Mouse (Mus musculus): ENCODE data around the gene Mdfi.

Mdfi gene

DNA sequence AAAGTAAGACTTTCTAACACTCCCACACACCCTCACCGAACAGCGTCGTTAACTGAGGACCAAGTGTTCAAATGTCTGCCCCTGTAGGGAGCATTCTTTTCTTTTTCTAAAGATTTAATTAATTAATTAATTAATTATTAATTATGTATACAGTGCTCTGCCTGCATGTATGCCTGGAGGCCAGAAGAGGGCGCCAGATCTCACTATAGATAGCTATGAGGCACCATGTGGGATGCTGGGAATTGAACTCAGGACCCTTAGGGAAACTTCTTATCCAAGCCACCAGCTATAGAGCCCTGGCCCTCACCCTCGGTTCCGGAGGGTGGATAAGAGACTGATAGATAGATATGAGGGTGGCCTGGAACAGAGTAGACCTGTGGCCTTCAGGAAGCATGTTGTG, 13.5 kb upstream of the Mdfi start:
- in situ Hi-C loops (cut with MboI, MseI): no loop called here

GRCm38 (mm10) chr17:47845609-47846008, 11.1 kb upstream of the Mdfi start:
- in situ Hi-C loops (cut with MboI, MseI): no loop called here

DNA sequence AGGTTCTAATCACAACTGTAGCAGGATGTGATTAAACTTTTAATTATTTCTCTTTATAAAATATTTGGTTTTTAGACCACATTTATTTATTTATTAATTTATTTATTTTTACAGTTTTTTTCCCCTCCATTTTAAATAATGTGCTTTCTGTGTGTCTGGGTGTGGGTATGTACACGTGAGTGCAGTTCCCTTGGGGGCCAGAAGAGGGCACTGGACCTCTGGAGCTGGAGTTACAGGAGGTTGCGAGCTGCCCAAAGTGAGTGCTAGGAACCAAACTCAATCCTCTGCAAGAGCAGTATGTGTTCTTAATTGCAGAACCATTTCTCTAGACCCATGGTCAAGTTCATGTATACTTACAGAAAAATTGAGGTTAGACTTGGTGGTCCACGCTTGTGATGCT, 9.0 kb upstream of the Mdfi start:
- in situ Hi-C loops (cut with MboI, MseI): no loop called here

GRCm38 (mm10) chr17:47841931-47842623, 7.6 kb upstream of the Mdfi start:
- in situ Hi-C loops (cut with MboI, MseI): no loop called here

GRCm38 (mm10) chr17:47841521-47841920, 7.0 kb upstream of the Mdfi start:
- in situ Hi-C loops (cut with MboI, MseI): no loop called here

DNA sequence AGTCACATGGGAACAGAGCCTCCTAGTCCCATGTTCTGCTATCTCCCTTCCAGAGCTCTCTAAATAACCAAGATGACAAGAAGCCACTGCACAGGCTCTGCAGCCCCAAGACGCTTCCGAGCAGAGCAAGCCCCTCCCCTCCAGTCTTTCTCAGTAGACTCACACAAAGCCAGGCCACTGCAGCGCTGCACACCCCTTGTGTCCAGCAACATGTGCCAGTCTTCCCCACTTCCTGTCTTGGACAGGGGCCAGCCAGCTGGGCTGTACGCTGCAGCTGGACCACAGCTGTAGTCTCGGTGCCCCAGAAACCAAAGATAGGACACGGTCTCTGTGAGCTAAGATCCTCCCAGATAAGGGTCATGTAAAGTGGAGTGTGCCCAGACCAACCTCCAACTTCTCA, 3.3 kb upstream of the Mdfi start:
- in situ Hi-C loops (cut with MboI, MseI): no loop called here

- in situ Hi-C loops (cut with MboI, MseI): no loop called here
These were observed 636 bp downstream of the Mdfi start for GRCm38 (mm10) chr17:47833628-47834481.

GRCm38 (mm10) chr17:47833029-47833627, 1.4 kb downstream of the Mdfi start:
- in situ Hi-C loops (cut with MboI, MseI): no loop called here

GRCm38 (mm10) chr17:47832501-47833028, 1.9 kb downstream of the Mdfi start:
- in situ Hi-C loops (cut with MboI, MseI): no loop called here

DNA sequence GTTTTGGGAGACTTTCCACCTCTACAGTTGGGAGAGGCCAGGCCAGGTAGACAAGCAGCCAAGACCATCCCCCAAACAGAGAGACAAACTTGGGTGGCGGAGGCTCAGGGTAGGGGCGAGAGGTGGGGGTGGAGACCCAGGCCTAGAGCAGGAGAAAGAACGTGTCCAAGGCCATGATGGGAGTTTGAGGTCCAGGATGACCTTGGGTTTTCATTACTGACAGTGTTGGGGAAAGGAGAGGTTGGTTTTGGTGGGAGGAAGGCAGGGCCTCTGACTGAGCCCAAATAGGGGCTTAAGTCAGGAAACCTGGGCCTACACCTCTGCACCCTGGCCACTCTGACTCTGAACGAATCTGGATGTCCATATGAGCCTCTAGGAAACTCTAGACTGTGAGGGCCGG, 2.7 kb downstream of the Mdfi start:
- in situ Hi-C loops (cut with MboI, MseI): no loop called here

DNA sequence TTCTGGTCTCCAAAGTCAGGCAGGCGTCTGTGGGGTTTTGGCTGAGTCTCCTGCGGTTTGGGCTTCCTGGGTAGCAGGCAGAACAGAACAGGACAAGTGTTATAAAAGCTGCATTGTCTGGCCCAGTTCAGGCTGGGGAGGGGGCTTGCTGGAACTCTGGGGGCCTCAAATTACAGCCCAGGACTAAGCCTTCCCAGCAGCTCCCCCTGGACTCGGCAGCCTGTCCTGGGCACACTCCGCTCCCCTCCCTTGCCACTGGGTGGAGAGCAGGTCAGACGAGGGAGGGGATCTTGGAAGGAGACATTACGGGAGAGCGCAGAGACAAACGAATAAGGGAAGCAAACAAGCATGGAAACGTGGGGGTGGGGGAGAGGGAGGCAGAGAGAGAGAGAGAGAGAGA, 3.3 kb downstream of the Mdfi start:
- in situ Hi-C loops (cut with MboI, MseI): no loop called here

GRCm38 (mm10) chr17:47821339-47821738, 13.2 kb downstream of the Mdfi start:
- in situ Hi-C loops (cut with MboI, MseI): no loop called here

DNA sequence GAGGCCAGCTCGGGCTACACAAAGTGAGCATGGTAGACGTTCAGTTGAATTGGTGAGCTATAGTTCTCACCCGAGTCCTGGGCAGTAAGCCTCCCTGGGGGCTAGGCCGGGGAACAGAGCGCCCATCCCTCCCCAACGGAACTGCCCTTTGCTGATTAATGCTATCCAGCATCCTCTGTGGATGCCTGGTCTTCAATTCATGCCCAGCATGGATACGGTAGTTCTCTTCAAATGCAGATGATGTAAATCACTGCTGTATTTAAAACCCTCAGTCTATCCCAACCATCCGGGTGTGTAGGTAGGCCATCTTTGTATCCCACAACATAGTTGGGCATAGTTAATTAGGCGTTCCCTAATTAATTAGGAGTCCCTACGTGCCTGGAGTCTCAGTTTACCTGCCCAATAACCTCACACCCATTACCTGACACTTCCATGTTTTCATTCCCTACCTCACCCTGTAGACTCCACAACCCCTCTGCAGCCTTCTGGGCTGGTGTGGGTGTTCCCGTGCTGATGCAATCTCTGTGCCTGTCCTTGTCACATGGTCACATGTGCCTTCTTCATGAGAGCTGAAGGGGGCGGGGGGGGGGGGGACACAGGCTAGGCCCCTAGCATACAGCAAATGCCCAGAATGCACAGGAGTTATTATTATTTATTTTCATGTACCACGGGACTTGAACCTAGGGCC, 16.3 kb downstream of the Mdfi start:
- in situ Hi-C loops (cut with MboI, MseI): loop anchor here (10.0 kb wide), 1 partner anchor 707 kb away; no protein-coding TSS in a partner anchor

- in situ Hi-C loops (cut with MboI, MseI): loop anchor here (10.0 kb wide), 1 partner anchor 709 kb away; no protein-coding TSS in a partner anchor
These were observed 19.0 kb downstream of the Mdfi start for GRCm38 (mm10) chr17:47815446-47815845.

DNA sequence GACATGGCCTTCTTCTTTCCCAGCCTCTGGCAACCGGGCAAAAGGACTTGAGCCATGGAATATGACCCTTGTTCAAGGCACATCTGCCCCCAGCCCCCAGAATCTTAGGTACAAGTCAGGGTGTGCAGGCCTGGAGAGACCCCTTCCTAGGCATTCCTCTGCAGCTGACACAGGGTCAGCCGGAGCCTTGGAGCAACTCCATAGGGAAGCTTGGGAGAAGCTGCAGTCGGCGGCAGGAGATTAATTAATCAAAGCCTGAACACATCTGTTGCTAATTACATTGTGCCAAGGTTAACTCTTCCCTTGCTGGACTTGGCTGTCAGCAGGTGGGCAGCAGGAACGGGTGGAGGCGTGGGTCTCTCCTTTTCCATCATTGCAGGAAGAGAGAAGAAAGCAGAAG, 20.0 kb downstream of the Mdfi start:
- in situ Hi-C loops (cut with MboI, MseI): loop anchor here (10.0 kb wide), 1 partner anchor 710 kb away; no protein-coding TSS in a partner anchor

DNA sequence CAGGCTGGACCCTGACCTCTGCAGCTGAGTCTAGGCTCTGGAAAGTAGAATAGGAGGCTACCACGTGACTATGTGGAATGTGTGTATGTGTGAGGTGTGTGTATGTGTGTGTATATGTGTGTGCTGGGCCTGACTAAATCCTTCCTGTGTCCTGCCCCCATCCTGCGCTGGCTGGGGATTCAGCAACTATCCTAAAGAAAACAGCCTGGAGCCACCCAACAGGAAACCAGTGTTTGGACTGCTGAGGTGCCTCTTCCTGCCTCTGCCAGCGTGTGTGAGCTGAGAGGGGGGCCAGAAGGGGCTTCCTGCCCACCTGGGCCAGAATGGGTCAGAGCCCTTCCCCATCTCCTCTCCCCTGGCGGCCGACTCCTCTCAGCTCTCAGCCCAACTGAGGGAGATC, 20.9 kb downstream of the Mdfi start:
- in situ Hi-C loops (cut with MboI, MseI): loop anchor here (10.0 kb wide), 1 partner anchor 711 kb away; no protein-coding TSS in a partner anchor

GRCm38 (mm10) chr17:47812200-47812599, 22.3 kb downstream of the Mdfi start:
- in situ Hi-C loops (cut with MboI, MseI): loop anchor here (10.0 kb wide), 1 partner anchor 713 kb away; no protein-coding TSS in a partner anchor

DNA sequence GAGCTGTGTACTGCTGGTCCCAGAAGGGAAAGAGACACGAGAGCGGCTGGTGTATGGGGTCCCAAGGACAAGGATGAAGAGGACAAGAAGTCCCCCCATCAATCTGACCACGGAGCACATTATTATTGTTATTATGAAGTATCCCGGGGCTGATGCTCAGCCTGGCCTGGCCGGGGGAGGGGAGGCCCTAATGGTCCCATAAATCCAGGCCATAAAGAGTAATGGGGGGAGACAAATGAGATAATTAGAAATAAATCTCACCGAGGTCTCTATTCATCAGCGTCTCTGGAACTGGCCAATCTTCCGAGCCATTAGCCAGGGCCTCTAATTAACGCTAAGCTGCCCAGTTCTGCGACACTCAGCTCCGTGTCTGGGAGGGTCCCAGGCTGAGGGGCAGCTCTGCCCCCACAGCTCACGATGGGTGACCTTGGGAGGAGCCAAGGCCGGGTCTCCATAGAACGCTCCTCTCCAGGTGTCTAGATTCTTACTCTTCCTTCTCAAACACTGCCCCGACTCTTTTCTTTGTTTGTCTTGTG, 23.2 kb downstream of the Mdfi start:
- in situ Hi-C loops (cut with MboI, MseI): loop anchor here (10.0 kb wide), 1 partner anchor 713 kb away; no protein-coding TSS in a partner anchor

DNA sequence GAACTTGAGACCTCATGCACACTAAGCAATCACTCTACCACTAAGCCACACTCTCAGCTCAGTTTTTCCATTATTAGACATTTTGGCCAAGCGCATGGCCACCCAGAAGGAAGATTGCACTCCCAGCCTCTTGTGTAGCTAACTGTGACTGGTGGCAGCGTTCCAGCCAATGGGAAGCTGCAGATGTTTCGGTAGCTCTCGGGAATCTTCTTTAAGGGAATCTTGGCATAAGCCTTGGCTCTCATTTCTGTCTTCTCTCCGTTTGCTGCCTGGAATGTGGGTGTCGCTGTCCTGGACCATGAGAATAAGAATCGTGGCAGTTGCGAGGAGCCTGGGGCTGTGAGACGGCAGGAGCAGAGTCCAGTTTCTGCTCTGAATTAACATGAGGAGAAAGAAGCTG, 28.3 kb downstream of the Mdfi start:
- in situ Hi-C loops (cut with MboI, MseI): no loop called here

DNA sequence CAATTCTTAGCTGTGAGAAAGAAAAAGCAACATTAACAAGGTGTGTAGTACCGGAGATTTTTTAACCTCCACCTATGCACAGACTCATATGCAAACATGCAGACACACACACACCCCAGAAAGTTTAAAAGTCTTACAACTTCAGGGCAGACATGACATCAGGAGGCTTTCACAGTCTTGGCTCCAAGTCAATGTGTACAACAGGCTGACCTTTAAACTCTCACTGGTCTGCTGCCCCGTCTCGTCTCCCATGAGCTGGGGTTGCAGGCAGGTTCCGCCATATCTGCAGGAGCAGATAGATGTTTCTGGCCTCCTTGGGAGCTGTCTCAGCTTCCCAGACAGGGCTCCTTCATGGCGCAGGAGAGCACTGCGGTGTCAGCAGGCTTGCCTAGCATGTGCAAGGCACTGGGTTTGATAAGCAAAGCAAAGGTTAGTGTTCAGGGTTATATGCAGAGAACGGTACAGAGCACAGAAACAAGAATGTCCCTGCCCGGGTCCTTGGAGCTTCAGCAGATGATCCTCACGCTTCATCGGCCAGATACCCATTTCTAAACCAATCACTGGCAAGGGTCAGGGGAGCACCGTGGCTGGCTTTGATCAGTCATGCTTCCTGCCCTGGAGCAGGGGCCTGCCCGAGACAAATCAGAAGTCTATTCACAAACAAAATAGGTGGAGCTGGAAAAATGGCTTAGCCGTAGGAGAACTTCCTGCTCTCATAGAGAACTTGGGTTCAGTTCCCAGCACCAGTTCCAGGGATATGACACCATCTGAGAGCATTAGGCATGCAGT, 29.2 kb downstream of the Mdfi start:
- in situ Hi-C loops (cut with MboI, MseI): no loop called here
